Mouse (Mus musculus) heart, postnatal 0 days (tissue): Measurements from ENCODE around the gene A930033H14Rik. TPM values are rescaled to one million over a fixed set of nuclear protein-coding genes. Genes with fewer than 3 reads are reported as not detected.

Experiments used
- ATAC-seq: fragments of 200-750 bp; cut with Nextera tagmentation; 2 replicates; pipeline ENCODE4 v1.8.0; 2017; ENCODE audit warnings: low read depth, moderate number of reproducible peaks, moderate library complexity; ENCODE audit not compliant: insufficient read depth
- DNase-seq: peaks from one replicate; pipeline ENCODE4 v3.0.0-alpha.2; 2016; ENCODE audit warnings: low spot score
- H3K27ac ChIP-seq: fragments of 300-500 bp; sonication (generic); 2 replicates; pipeline ENCODE4 v1.5.1; 2014; ENCODE audit warnings: low read depth, mild to moderate bottlenecking
- H3K27me3 ChIP-seq: fragments of 300-500 bp; sonication (generic); 2 replicates; pipeline ENCODE4 v1.6.1; 2014; ENCODE audit warnings: low read length, mixed read lengths; ENCODE audit not compliant: control insufficient read depth, insufficient read depth
- H3K36me3 ChIP-seq: fragments of 300-500 bp; sonication (generic); replicated peaks from 2 replicates; pipeline ENCODE4 v1.6.1; 2014; ENCODE audit warnings: low read length, mixed read lengths; ENCODE audit not compliant: control insufficient read depth, insufficient read depth
- H3K4me1 ChIP-seq: fragments of 300-500 bp; sonication (generic); 2 replicates; pipeline ENCODE4 v1.6.1; 2014; ENCODE audit warnings: antibody characterized with exemption; ENCODE audit not compliant: control insufficient read depth, insufficient read depth
- H3K4me2 ChIP-seq: fragments of 300-500 bp; sonication (generic); 2 replicates; pipeline ENCODE4 v1.6.1; 2014; ENCODE audit warnings: low read depth, mild to moderate bottlenecking, low read length, moderate library complexity
- H3K4me3 ChIP-seq: fragments of 300-500 bp; sonication (generic); 2 replicates; pipeline ENCODE4 v1.5.1; 2014; ENCODE audit warnings: low read depth, low read length
- H3K9ac ChIP-seq: fragments of 300-500 bp; sonication (generic); replicated peaks from 2 replicates; pipeline ENCODE4 v1.6.1; 2014; ENCODE audit warnings: low read depth, low read length, mixed read lengths
- H3K9me3 ChIP-seq: fragments of 300-500 bp; sonication (generic); replicated peaks from 2 replicates; pipeline ENCODE4 v1.6.1; 2016; ENCODE audit warnings: low read length; ENCODE audit not compliant: control insufficient read depth
- CTCF ChIP-seq: IDR thresholded peaks from 2 replicates; pipeline ENCODE4 v1.5.1; 2016; ENCODE audit warnings: antibody characterized with exemption, control low read depth, low read depth
- EP300 ChIP-seq: IDR thresholded peaks from 2 replicates; pipeline ENCODE4 v1.6.1; 2016; ENCODE audit warnings: antibody characterized with exemption, low read depth
- WGBS: fragments of 180-500 bp; shearing (Covaris S2); extraction: QIAGEN DNeasy Blood & Tissue Kit; methylation state at CpG from one replicate; pipeline ENCODE4 v1.1.7; 2014; 5-methylcytosine and 5-hydroxymethylcytosine counted together
- polyA plus RNA-seq: library from polyadenylated mRNA; unstranded; fragments of >200 nt; fragmentation: Nextera tagmentation; extraction: Ambion mirVana; gene quantifications from 2 replicates; pipeline ENCODE4 v1.2.1, GENCODE M21; 2015
- total RNA-seq: library from RNA; depleted of rRNA; stranded (reverse); fragments of >200 nt; gene quantifications from 2 replicates; pipeline ENCODE4 v1.2.3, GENCODE M21; 2014; ENCODE audit warnings: low replicate concordance

The A930033H14Rik gene
- total and polyA plus RNA-seq, 2 experiments from 2014 or later = 1.5 to 2.3 TPM

GRCm38 (mm10) chr10:69255594-69255993, 42.7 kb upstream of the A930033H14Rik start:
- H3K9ac ChIP-seq = no peak overlapping the region
- no peaks in the 10 kb centered on the region for H3K27me3 ChIP-seq
- H3K36me3 ChIP-seq = peaks cover 25% of the 10 kb centered on the region
- no peak overlapping the region for H3K4me3 ChIP-seq
- no peaks in the 10 kb centered on the region for H3K9me3 ChIP-seq
- ATAC-seq = no peak
- TF ChIP-seq EP300 = no peak
- no peak for TF ChIP-seq CTCF
- DNase-seq = no peak
- H3K27ac ChIP-seq = no peak overlapping the region
- H3K4me2 ChIP-seq = no peak overlapping the region
- peaks cover 46% of the 10 kb centered on the region for H3K4me1 ChIP-seq
- 54% methylated on average over 5 of the region's 5 CpGs for WGBS

DNA sequence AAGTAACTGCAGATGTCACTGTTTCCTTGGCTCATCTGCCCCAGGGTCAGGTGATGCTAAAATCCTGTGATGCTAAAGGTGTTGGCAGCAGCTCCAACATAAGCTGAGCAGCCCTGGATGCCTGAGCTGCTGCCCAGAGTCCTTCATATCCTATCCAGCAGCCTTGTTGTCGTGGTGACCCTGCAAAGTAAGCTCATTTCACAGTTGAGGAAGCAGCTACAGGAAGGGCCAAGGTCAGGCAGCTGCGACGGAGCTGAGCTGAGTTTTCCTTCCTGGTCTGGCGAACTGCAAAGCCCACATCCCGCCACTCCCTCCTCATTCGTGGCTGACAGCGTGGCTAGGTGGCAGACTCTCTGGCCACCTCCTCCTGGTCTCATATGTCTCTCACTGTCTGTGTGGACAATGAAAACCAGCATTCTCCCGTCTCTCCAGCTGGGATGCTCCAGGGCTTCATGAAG, 41.5 kb upstream of the A930033H14Rik start:
- WGBS = 16% methylated on average over 8 of the region's 8 CpGs
- peaks cover 39% of the 10 kb centered on the region for H3K4me1 ChIP-seq
- DNase-seq (peak; percentile 77), ATAC-seq (peak; percentile 66)
- H3K4me3 ChIP-seq = no peak overlapping the region
- H3K9ac ChIP-seq = no peak overlapping the region
- H3K4me2 ChIP-seq = no peak overlapping the region
- peak; percentile 17; the same call in 1 of the 2 replicates for TF ChIP-seq CTCF
- peak; percentile 57; the same call in 1 of the 2 replicates for TF ChIP-seq EP300
- no peaks in the 10 kb centered on the region for H3K9me3 ChIP-seq
- peak overlapping the region; percentile 85 for H3K27ac ChIP-seq
- H3K36me3 ChIP-seq = peaks cover 35% of the 10 kb centered on the region
- H3K27me3 ChIP-seq = no peaks in the 10 kb centered on the region

DNA sequence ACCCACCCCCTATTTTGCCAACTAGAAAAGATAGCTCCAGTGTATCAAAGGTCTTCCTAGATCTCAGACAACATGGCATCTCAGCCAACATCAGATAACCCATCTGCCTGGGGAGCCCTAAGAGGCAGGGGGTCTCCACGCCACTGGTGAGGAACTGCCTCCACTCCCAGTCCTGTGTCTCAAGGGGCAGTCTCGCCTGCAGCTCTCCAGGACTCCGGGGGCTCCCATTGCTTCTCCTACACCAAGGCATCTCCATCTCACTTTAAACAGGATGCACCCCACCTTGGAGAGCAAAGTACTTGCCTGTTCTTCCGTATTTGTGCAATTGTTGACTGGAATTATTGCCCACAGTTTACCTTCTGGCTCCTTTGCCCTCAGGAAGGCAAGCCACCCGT, 40.8 kb upstream of the A930033H14Rik start:
- Histone ChIP-seq H3K4me2 (no peak overlapping the region), H3K27me3 (no peaks in the 10 kb centered on the region), H3K9me3 (no peaks in the 10 kb centered on the region), H3K4me1 (peaks cover 32% of the 10 kb centered on the region), H3K9ac (no peak overlapping the region), H3K36me3 (peaks cover 38% of the 10 kb centered on the region), H3K27ac (peak overlapping the region; percentile 85), H3K4me3 (no peak overlapping the region)
- 40% methylated on average over 5 of the region's 5 CpGs for WGBS
- ATAC-seq (no peak), DNase-seq (no peak)
- TF ChIP-seq CTCF (no peak), EP300 (no peak)

DNA sequence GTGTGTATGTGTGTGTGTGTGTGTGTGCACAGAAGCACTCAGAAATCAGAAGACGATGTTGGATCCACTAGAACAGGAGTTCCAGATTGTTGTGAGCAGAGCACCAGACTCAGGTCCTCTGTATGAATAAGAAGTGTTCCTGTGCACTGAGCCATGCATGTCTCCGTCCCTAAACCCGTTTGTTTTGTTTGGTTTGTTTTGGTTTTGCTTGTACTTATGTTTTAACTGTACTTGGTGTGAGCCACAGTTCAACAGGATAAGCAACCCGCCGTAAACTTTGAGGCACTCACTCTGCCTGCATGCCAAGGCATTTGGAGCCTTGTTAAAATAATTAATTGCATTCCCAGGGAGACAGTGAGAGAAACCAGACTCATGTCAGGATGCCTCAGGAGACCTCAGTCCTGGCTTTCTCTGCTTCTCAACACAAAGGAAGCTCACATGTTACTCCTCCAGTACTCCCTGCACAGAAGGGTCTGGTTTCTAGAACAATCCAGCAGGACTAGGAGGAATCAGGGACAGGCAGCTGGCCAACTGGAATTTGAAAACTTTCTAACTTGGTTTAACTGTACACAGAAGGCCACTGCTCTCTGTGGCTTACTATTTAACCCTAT, 40.3 kb upstream of the A930033H14Rik start:
- peak; percentile 79 for ATAC-seq
- peak; percentile 81 for DNase-seq
- 14% methylated on average over 5 of the region's 5 CpGs for WGBS
- Histone ChIP-seq H3K9ac (no peak overlapping the region), H3K4me2 (no peak overlapping the region), H3K4me3 (no peak overlapping the region), H3K36me3 (peaks cover 38% of the 10 kb centered on the region), H3K4me1 (peaks cover 32% of the 10 kb centered on the region), H3K27me3 (no peaks in the 10 kb centered on the region), H3K27ac (peak overlapping the region; percentile 85), H3K9me3 (no peaks in the 10 kb centered on the region)
- TF ChIP-seq EP300 (no peak), CTCF (no peak)

DNA sequence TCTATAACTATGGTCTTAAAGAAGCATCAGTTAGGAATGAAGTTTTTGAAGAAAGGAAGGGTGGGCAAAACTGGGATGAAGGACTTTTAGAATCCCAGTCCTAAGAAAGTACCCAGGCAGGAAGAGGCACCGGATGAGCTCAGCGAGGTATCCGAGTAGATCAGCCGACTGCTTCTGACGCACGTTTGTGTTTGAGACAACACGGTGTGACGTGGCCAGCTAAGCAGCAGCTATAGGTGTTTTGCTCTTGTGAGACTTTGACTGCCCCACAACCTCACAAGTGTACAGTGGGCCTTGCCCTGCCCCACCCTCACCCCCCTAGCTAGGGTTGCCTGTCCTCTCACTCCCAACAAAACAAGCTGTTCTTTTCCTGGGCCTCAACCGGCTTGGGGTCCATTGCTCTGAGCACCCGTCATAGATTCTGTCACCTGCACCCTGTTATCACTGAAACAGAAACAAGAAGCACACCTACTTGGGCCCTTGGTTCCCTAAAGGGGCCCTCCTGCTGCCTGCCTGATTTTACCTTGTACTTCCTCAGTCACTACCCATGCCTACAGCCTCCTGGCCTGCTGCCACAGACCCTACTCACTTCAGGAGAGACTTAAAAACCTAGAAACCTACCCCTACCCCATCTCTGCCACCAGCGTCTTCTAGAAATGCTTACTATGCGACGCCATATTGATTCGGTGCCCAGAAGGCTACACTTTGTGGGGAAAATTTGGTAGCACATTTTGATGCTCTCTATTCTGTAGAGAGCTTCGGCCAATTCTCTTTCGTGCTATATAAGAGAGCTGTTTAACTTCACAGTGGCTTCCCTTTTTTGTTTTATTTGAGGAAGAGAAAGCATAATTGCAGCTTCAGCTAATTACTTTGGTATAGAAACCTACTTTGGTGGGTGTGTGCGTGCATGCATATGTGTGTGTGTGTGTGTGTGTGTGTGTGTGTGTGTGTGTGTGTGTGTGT, 39.5 kb upstream of the A930033H14Rik start:
- H3K9me3 ChIP-seq = no peaks in the 10 kb centered on the region
- H3K4me2 ChIP-seq = no peak overlapping the region
- peak overlapping the region; percentile 85 for H3K27ac ChIP-seq
- H3K4me3 ChIP-seq = no peak overlapping the region
- TF ChIP-seq CTCF = no peak
- TF ChIP-seq EP300 = no peak
- ATAC-seq (no peak), DNase-seq (no peak)
- no peaks in the 10 kb centered on the region for H3K27me3 ChIP-seq
- WGBS = 72% methylated on average over 17 of the region's 17 CpGs
- peaks cover 33% of the 10 kb centered on the region for H3K36me3 ChIP-seq
- H3K9ac ChIP-seq = no peak overlapping the region
- H3K4me1 ChIP-seq = peaks cover 32% of the 10 kb centered on the region
